Mouse (Mus musculus): ENCODE measurements at regions not wholly inside any gene's neighbourhood (a gene's known extent, or its start where the extent isn't known, plus 50 kb on each side); places are given as distances from the start of the nearest gene placed in this dataset.
A peak's percentile ranks its signal among the peaks of the same experiment; 100 is the strongest.

GRCm38 (mm10) chr3:115580131-115580932 is 134.5 kb downstream of the S1pr1 start:
- Histone ChIP-seq H3K27ac (no peak overlapping the region), H3K4me3 (no peak overlapping the region), H3K9me3 (no peaks in the 10 kb centered on the region), H3K27me3 (ENCODE audit: poor library complexity, severe bottlenecking) (no peaks in the 10 kb centered on the region), H3K4me1 (peaks cover 7% of the 10 kb centered on the region), H3K36me3 (replicated peaks) (no peaks in the 10 kb centered on the region)
- WGBS = 66% methylated on average over 4 of the region's 4 CpGs
- no peak for DNase-seq (ENCODE audit: extremely low spot score, low spot score)

- no peak overlapping the region for H3K4me3 ChIP-seq
- no peaks in the 10 kb centered on the region for H3K36me3 ChIP-seq (replicated peaks)
- H3K27ac ChIP-seq = no peak overlapping the region
- H3K4me1 ChIP-seq = peaks cover 7% of the 10 kb centered on the region
- no peaks in the 10 kb centered on the region for H3K27me3 ChIP-seq (ENCODE audit: poor library complexity, severe bottlenecking)
- DNase-seq (ENCODE audit: extremely low spot score, low spot score) = no peak
- 94% methylated on average over 2 of the region's 2 CpGs for WGBS
- H3K9me3 ChIP-seq = no peaks in the 10 kb centered on the region
Observed at GRCm38 (mm10) chr3:115575371-115575770, 139.5 kb downstream of the S1pr1 start.

- DNase-seq (ENCODE audit: extremely low spot score, low spot score) = no peak
- 89% methylated on average over 7 of the region's 7 CpGs for WGBS
Observed at GRCm38 (mm10) chr3:115562735-115563134, 152.1 kb downstream of the S1pr1 start.

GRCm38 (mm10) chr3:115554809-115555708 is 159.8 kb downstream of the S1pr1 start:
- no peak overlapping the region for H3K4me3 ChIP-seq
- 76% methylated on average over 10 of the region's 10 CpGs for WGBS
- DNase-seq (ENCODE audit: extremely low spot score, low spot score) = no peak

More at GRCm38 (mm10) chr3:115562735-115563134, 152.1 kb downstream of the S1pr1 start:
- H3K36me3 ChIP-seq (replicated peaks) = no peaks in the 10 kb centered on the region
- H3K27ac ChIP-seq = no peak overlapping the region
- H3K27me3 ChIP-seq (ENCODE audit: poor library complexity, severe bottlenecking) = no peaks in the 10 kb centered on the region
- 0 out of 2 replicates have a peak, but pooled peaks cover 4% of the 10 kb centered on the region for H3K4me1 ChIP-seq
- H3K4me3 ChIP-seq = no peak overlapping the region
- H3K9me3 ChIP-seq = no peaks in the 10 kb centered on the region

GRCm38 (mm10) chr3:115553848-115554515 is 160.9 kb downstream of the S1pr1 start:
- peak; percentile 43 for DNase-seq (ENCODE audit: extremely low spot score, low spot score)
- Histone ChIP-seq H3K27ac (0 out of 2 replicates have a peak overlapping the region, but pooled peaks have one; percentile 25), H3K9me3 (no peaks in the 10 kb centered on the region), H3K27me3 (ENCODE audit: poor library complexity, severe bottlenecking) (no peaks in the 10 kb centered on the region), H3K4me1 (peaks cover 6% of the 10 kb centered on the region), H3K36me3 (replicated peaks) (no peaks in the 10 kb centered on the region), H3K4me3 (no peak overlapping the region)
- WGBS = 61% methylated on average over 10 of the region's 10 CpGs

More at GRCm38 (mm10) chr3:115554809-115555708, 159.8 kb downstream of the S1pr1 start:
- no peaks in the 10 kb centered on the region for H3K27me3 ChIP-seq (ENCODE audit: poor library complexity, severe bottlenecking)
- H3K36me3 ChIP-seq (replicated peaks) = no peaks in the 10 kb centered on the region
- H3K4me1 ChIP-seq = peaks cover 6% of the 10 kb centered on the region
- H3K27ac ChIP-seq = no peak overlapping the region
- no peaks in the 10 kb centered on the region for H3K9me3 ChIP-seq

GRCm38 (mm10) chr3:115541789-115542188 is 173.1 kb downstream of the S1pr1 start:
- no peaks in the 10 kb centered on the region for H3K36me3 ChIP-seq (replicated peaks)
- H3K4me3 ChIP-seq = no peak overlapping the region
- no peak overlapping the region for H3K27ac ChIP-seq
- no peaks in the 10 kb centered on the region for H3K27me3 ChIP-seq (ENCODE audit: poor library complexity, severe bottlenecking)
- 86% methylated on average over 1 of the region's 1 CpGs for WGBS
- no peaks in the 10 kb centered on the region for H3K9me3 ChIP-seq
- no peaks in the 10 kb centered on the region for H3K4me1 ChIP-seq
- DNase-seq (ENCODE audit: extremely low spot score, low spot score) = no peak

GRCm38 (mm10) chr3:115538355-115538754 is 176.5 kb downstream of the S1pr1 start:
- Histone ChIP-seq H3K36me3 (replicated peaks) (no peaks in the 10 kb centered on the region), H3K27me3 (ENCODE audit: poor library complexity, severe bottlenecking) (no peaks in the 10 kb centered on the region), H3K4me3 (no peak overlapping the region), H3K4me1 (no peaks in the 10 kb centered on the region), H3K27ac (no peak overlapping the region), H3K9me3 (no peaks in the 10 kb centered on the region)
- no peak for DNase-seq (ENCODE audit: extremely low spot score, low spot score)
- WGBS = 85% methylated on average over 6 of the region's 6 CpGs

GRCm38 (mm10) chr3:115532141-115532735 is 182.6 kb downstream of the S1pr1 start:
- DNase-seq (ENCODE audit: extremely low spot score, low spot score) = no peak
- no peak overlapping the region for H3K27ac ChIP-seq
- no peaks in the 10 kb centered on the region for H3K27me3 ChIP-seq (ENCODE audit: poor library complexity, severe bottlenecking)
- H3K4me3 ChIP-seq = no peak overlapping the region
- no peaks in the 10 kb centered on the region for H3K36me3 ChIP-seq (replicated peaks)
- 89% methylated on average over 18 of the region's 18 CpGs for WGBS
- H3K9me3 ChIP-seq = no peaks in the 10 kb centered on the region
- H3K4me1 ChIP-seq = no peaks in the 10 kb centered on the region

- no peak for DNase-seq (ENCODE audit: extremely low spot score, low spot score)
- WGBS = 91% methylated on average over 3 of the region's 3 CpGs
- H3K27me3 ChIP-seq (ENCODE audit: poor library complexity, severe bottlenecking) = no peaks in the 10 kb centered on the region
- H3K36me3 ChIP-seq (replicated peaks) = no peaks in the 10 kb centered on the region
- no peaks in the 10 kb centered on the region for H3K9me3 ChIP-seq
- no peak overlapping the region for H3K4me3 ChIP-seq
- no peak overlapping the region for H3K27ac ChIP-seq
- H3K4me1 ChIP-seq = no peaks in the 10 kb centered on the region
Observed at GRCm38 (mm10) chr3:115530441-115530840, 184.4 kb downstream of the S1pr1 start.

GRCm38 (mm10) chr3:115529918-115530317 is 185.0 kb downstream of the S1pr1 start:
- Histone ChIP-seq H3K27ac (no peak overlapping the region), H3K36me3 (replicated peaks) (no peaks in the 10 kb centered on the region), H3K9me3 (no peaks in the 10 kb centered on the region), H3K27me3 (ENCODE audit: poor library complexity, severe bottlenecking) (no peaks in the 10 kb centered on the region), H3K4me3 (no peak overlapping the region), H3K4me1 (no peaks in the 10 kb centered on the region)
- WGBS = 70% methylated on average over 4 of the region's 4 CpGs
- no peak for DNase-seq (ENCODE audit: extremely low spot score, low spot score)

GRCm38 (mm10) chr3:115523515-115523914 is 191.4 kb downstream of the S1pr1 start:
- no peaks in the 10 kb centered on the region for H3K4me1 ChIP-seq
- H3K27ac ChIP-seq = no peak overlapping the region
- H3K4me3 ChIP-seq = no peak overlapping the region
- no peaks in the 10 kb centered on the region for H3K36me3 ChIP-seq (replicated peaks)
- no peaks in the 10 kb centered on the region for H3K9me3 ChIP-seq
- DNase-seq (ENCODE audit: extremely low spot score, low spot score) = no peak
- WGBS = 92% methylated on average over 2 of the region's 2 CpGs
- no peaks in the 10 kb centered on the region for H3K27me3 ChIP-seq (ENCODE audit: poor library complexity, severe bottlenecking)

GRCm38 (mm10) chr3:115515645-115516044 is 199.2 kb downstream of the S1pr1 start:
- Histone ChIP-seq H3K9me3 (no peaks in the 10 kb centered on the region), H3K27me3 (ENCODE audit: poor library complexity, severe bottlenecking) (no peaks in the 10 kb centered on the region), H3K4me1 (no peaks in the 10 kb centered on the region), H3K36me3 (replicated peaks) (no peaks in the 10 kb centered on the region), H3K27ac (no peak overlapping the region), H3K4me3 (no peak overlapping the region)
- 90% methylated on average over 4 of the region's 4 CpGs for WGBS
- DNase-seq (ENCODE audit: extremely low spot score, low spot score) = no peak

Measured in forebrain, embryonic 10.5 days (tissue).